Mouse (Mus musculus) stomach, postnatal 0 days (tissue): ENCODE data around the gene Pbx3.

Source experiments
- CTCF ChIP-seq: IDR thresholded peaks from 2 replicates; pipeline ENCODE4 v1.5.1; 2016; ENCODE audit warnings: antibody characterized with exemption, low read depth, mild to moderate bottlenecking, moderate library complexity
- EP300 ChIP-seq: optimal IDR thresholded peaks from 2 replicates; pipeline ENCODE3; 2016; ENCODE audit warnings: antibody characterized with exemption

GRCm38 (mm10) chr2:34373886-34374285 is 944 bp upstream of the Pbx3 start:
- no peak for TF ChIP-seq CTCF
- no peak for TF ChIP-seq EP300
